Mouse (Mus musculus) adrenal gland, postnatal 25 days (tissue): ENCODE data around the gene Mrps23. TPM values are rescaled to one million over a fixed set of nuclear protein-coding genes. Genes with fewer than 3 reads are reported as not detected.
"Not testable (repeated sequence)": the region's sequence is repeated elsewhere in the genome, so short reads cannot be mapped to it uniquely, and the experiment has no call there.

Experiments
- DNase-seq: peaks from one replicate; pipeline ENCODE4 v3.0.0; 2021; ENCODE audit warnings: mixed read lengths
- total RNA-seq: library from RNA; stranded (reverse); gene quantifications from 2 replicates; pipeline ENCODE4 v1.2.3, GENCODE M21; 2021

Gene Mrps23
- total RNA-seq, 1 experiment from 2014 or later = 199 TPM

DNA sequence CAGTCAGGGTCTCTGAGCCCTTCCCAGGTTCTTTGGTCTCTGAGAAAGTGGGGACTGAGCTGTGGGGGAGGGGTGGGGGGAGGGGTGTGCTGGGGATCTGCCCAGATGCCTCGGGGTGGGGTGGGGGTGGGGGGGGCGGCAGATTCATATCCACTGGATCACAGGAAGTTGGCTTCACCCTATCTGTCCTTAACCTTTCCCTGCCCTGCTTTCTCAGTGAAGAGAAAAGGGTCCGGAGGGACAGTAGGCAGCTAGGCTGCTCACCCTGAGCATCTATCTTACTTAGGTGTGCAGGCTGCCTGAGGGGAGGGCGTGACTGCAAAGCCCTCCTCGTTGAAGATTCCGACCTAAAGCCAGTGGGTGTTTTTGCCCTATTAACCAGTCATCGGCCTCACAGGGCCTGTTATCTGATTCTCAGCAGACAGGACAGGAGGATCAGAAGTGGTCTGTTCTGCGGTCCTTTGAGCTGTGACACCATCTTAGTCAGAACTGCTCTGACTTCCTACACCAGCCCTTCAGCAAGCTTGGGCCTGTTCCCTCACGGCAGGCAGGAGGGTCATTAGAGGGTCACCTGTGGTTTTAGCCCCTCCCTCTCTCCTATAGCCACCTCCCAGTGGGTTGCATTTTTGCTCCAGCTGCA, 30.7 kb upstream of the Mrps23 start:
- DNase-seq = no peak

DNA sequence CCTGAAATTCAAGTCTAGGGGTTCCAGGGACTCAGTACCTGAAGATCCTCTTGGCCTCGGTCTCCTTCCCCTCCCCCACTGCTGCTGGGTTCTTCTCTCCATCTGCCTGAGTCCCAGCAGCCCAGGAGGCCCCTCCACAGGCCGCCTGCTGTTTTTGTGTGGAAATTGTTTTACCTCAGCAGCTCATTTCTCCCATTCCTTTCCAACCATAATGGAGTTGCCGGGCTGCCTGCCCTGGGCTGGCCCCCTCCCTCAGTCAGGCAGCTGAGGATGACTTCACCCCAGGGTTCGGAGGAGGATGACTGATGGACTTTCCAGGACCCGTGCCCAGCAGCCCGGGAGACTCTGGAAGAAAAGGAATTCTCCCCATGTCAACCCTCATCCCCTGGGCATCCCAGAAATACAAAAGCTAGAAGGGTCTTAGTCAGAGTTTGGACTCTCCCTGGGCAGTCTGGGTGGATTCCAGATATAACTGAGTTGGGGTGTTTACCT, 23.7 kb upstream of the Mrps23 start:
- DNase-seq = no peak

DNA sequence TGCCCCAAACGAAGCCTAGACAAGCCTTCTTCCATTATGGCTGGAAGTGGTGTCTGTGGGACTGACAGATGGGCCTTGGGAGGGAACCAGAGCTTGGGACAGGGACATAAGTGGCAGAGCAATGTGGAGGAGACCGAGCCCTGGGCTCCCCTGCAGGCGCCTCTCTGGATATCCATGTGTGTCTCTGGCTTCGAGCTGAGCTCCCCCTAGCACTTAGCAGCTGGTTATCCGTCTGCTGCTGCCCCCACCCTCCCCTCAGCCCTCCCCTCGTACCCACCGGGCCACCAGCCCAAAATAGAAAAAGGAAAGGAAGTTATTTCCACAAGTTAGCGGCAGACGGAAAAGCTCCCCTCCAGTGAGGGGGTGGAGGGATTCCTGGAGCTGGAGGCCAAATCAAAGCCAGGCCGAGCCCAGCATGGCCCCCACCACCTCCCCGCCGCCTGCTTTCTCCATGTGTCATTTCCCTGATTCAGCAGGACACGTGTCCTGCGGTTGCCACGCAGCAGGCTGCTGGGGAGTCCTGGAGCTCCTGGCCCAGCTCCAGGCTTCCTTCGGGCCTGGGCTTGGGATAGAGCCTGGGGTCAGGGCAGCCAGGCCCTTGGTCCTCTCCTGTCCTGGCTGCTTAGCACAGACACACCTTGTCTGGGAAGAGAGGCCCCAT, 23.1 kb upstream of the Mrps23 start:
- DNase-seq = peak; percentile 87

DNA sequence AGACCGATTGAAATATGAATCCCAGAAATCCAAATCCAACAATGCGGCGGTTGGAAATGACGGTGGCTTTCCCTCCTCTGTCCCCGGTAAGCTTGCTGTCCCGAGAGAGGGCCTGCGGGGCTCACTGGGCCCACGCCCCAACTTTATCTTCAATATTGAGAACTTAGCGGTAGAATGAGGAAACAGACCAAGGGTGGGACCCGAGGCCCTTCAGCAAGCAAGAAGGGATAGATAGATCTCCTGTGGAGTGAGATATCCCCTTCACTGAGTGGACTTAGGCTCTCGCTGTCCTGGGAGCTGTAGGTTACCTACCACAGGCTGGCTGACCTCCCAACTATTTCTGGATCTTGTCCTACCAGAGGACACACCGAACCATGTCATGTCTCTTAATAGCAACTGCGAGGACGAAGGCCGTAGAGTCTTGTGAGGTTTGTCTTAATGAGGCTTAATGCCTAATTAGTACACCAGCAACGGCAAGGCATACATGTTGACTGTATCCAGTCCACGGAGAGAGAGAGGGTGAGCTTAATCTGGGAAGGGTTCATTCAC, 19.5 kb upstream of the Mrps23 start:
- no peak for DNase-seq

DNA sequence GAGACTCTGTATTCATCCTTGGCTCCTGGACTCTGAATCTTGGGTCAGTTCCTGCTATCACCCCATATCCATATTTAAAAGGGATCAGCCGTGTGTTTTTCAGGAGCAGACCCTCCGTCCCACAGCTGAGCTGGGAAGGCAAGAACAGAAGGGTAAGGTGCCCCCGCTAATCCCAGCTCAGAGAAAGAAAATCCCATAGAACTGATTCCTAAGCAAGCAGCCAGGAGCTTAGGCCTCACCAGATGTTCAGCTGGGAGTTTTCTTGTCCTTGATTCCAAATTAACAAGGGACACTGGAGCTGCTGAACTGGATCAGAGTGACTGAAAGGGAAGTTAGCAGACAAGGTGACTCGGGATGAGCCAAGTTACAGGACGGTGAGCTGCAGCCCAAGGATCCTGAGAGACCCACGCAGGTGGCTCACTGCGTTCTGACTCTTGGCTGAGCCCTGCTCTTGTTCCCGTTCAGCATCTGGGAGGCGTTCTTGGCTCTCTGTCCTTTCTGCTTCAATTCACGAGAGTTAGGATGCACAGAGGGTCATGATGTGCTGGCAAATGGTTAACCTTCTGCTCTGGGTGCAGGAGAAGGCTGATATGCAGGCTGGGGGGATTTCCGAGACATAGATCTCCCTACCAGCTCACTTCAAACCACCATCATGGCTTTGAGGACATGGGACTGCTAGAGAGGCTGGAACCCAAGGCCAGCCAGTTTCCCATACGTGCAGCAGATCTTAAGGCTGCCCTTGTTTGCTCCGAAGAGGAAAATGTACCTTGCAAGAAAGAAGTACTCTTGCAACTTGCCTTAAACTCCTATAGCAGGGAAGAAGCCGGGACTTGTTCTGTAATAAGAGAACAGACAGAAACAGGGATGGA, 17.9 kb upstream of the Mrps23 start:
- DNase-seq = no peak

DNA sequence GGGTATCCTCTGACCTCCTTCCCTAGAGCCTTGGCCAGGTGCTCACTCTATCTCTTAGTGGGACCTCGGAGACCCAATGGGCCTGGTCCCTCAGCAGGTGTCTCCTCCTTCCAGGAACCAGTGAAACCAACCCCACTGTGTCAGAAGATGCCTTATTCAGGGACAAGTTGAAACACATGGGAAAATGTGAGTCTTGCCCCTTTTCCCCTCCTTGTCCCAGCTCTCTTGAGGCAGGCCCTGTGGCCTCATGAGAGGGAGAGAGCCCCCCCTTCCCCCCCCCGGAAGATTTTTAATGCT, 17.3 kb upstream of the Mrps23 start:
- DNase-seq = no peak

DNA sequence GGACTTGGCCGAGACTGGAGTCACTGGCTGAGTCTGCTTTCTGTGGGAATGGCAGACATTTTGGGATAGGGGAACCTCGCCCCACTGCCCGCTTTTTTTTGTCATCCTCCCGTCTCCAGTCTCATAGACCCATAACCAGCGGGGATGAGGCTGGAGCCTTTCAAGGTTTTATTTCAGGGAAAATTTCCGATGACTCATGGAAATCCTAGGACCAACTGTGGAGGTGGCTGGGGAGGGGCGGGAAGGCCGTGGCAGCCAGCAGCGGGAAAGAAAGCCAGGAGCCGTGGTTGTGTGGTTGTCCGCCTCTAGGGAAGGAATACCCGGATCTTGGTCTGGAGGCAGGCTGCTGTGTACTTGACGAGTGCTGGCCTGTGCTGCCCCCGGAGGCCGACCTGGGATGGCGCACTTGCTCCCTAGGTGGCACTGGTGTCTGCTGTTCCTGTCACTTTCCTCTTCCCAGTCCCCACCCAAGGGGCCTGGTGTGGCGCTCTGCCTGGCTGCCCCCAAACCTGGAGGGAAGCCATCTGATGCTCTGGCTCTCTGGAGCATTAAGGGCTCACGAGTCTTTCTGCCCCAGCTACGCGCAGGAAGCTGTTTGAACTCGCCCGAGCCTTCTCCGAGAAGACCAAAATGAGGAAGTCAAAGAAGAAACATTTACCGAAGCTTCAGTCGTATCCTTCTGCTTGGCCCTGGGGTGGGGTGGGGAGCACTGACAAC, 16.6 kb upstream of the Mrps23 start:
- peak; percentile 82 for DNase-seq

DNA sequence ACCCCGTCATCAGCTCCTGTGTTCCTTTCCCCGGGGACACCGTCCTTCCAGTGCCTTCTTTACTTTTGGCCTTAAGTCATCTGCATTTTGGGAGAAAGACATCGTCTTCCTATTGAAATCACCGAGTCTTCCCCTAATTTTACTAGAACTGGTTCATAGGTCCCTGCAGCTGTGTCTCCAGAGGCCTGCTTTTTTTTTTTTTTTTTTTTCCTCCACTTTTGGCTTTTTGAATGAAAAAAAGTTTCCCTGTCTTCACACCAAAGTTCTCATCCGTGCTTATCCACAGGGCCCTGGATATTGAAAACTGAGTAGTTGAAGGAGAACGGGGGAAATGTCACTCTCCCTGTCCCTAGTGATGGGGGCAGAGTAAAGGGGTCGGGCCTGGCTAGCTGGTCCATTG, 16.0 kb upstream of the Mrps23 start:
- DNase-seq = no peak

DNA sequence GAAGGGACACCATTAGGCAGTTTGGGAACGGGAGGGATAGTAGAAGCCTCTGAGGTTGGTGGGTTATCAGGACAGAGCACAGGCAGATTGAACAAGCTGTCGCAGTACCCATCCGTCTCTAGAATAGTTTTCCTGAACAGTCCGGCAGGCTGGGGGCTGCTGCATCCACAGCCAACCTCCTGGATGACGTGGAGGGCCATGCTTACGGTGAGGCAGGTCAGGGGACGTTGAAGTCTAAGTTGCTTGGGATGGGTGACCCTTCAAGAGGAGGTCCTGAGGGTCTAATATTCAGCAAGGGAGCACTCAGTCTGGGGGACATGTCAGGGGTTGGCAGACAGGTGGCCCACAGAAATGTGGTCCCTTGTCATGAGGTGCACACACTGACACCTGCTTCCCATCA, 15.6 kb upstream of the Mrps23 start:
- DNase-seq = no peak

DNA sequence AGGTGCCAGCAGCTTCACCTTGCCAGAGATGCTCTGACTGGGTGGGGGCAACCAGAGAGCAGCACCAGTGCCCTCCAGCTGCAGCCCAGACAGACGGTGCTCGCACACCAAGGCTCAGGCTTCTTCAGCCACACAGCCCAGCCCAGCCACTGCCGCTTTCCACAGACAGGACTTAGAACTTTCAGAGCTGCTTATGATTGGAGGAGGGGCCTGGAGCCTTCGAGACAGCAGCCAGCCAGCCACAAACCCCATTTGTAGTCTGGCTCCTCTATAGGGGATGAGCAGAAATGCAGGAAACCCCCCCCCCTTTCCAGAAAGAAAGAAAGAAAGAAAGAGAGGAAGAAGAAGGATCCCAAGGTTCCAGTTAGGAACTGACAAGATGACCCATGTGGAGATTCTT, 11.6 kb upstream of the Mrps23 start:
- no peak for DNase-seq

DNA sequence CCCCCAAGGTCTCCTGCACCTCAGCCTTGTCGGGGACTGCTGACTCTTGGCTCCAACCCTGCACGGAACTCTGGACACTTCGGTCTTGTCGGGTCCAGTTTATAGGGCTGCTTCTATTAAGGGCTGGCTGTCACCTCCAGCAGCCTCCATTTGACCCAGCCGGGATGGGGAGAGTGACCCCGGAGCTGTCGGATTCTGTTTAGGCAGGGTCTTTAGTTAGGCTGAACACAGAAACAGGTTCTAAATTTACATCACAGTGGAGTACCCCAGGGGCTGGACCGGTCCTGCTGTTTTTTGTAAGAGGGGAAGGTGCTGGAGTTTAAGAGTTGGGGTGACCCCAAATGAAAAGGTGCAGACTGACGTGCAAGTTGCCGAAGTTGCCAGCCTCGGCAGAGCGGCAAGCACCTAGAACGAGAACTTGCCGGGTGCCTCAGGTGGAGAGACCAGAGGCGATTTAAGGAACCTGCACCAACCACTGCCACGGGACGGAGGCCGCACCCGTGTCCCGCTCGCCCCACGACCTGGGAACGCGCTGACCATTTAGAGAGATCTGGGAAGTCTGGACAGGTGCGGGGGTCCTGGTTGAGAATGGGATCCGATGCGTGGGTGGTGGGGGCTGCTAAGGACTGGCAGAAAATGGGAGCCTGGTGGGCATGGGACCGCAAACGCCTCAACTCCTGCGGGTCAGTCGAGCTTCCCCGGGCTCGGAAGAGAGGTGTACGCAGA, 10.9 kb upstream of the Mrps23 start:
- no peak for DNase-seq

DNA sequence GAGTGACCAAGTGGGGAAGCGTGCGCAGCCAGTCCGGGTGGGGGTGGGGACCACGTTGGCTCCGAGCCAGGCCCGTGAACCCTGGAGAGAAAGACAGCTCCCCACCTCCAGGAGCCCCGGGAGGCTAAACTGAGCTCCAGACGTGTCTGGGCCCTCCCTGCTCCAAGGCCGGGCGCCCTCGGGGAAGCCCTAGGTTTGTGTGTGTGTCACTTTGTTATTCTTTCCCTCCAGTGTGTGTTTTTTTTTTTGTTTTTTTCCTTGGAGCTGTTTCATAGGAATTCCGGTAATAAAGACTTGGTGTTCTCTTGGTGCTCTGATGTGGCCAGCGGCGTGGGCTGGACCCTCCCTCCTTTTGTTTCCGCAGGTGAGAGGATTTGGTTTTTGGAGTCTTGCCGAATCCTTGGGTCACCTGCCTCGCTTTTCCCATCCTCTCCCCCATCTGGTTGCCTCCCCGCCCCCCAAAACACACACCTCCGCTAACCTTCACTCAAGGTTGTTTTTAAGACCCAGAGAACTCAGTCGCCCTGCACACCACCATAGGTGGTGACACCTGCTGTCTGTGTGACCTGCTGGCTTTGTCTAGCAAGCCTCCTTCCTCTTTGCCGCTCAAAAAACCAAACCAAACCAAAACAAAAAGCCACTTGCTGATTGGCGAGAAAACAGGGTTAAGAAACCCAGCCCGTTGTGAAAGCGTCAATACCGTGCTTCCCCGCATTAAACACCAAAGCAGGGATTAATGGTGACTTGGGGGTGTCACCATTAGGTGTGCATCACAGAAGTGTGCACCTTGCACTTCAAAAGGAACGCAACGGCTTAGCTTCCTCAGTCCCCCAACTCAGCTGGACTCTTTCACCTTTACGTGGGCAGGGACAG, 10.1 kb upstream of the Mrps23 start:
- DNase-seq = peak; percentile 51

DNA sequence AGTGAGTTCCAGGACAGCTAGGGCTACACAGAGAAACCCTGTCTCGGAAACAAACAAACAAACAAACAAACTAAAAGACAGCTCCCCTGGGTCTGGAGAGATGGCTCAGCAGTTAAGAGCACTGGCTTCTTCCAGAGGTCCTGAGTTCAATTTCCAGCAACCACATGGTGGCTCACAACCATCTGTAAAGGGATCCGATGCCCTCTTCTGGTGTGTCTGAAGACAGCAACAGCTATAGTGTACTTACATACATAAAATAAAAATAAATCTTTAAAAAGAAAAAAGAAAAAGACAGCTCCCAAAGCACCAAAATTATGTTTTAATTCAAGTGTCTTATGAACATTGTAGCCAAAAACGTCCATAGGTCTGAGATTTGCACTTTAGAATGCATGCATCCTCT, 8.5 kb upstream of the Mrps23 start:
- DNase-seq = not testable (repeated sequence)

DNA sequence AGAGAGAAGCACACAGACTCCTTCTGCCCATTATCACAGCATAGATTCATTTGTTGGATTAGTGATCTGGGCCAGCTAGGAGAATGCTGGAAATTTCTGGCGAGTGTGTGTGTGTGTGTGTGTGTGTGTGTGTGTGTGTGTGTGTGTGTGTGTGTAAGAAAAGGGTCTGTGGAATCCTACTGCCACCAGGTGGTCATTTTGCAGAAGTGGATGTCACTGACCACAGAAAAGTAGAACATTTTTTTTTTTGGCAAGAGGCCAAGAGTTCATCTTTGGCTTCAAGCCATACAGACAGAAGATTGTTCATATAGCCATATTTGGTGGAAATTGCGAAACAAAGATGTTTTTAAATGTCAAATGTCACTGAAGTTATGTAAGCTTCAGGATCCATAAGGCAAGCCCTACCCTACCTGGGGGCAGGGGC, 7.0 kb upstream of the Mrps23 start:
- DNase-seq = peak; percentile 43

DNA sequence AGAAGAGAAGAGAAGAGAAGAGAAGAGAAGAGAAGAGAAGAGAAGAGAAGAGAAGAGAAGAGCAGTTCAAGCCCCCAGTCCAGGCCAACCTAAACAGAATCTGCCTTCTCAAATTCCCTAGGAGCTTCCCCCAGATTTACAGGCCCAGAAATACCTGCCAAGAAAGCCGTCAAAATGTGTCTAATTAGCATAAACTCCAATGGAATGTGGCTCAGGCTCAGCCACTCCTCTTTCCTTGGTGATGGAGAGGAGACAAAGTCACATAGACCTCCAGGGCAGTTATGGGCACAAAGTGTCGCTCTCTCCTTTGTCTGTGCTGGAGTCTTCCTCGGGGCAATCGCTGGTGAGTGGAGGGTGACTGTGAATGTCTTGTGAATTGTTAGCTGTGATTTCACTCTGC, 6.0 kb upstream of the Mrps23 start:
- no peak for DNase-seq

DNA sequence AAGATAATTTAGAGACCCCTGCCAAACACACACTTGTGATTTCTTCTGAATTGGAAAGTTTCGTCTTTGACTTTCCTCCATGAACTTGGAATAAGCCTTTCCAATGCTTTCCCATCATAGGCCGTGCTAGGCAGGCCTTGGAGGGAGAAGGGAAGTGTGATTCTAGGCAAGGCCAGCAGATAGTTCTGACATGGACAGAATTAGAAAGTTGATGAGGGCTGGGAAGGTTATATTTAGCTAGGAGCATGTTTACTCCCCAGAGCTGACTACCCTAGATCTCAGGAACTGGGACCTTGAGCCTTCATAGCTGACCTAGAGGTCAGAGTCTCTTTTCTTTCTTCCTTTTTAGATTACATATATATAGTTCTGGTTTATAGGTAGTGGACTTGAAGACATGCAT, 3.0 kb upstream of the Mrps23 start:
- DNase-seq = no peak

DNA sequence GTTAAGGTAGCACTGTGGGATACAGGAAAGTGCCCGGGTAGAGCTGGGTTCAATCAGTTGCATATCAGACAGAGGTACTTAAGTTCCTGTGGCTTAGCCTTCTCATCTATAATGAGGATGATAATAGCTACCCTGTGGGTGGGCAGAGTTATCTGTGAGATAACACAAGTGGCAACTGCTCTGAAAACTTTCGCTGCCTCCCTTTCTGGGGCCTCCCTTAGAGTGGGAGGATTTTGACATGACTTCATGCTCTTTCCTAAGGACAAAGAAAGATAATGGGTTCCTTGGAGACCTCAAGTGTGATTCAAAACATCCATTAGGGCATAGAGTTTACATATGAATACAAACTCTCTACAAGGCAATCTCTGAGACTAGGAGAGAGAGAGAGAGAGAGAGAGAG, 2.1 kb upstream of the Mrps23 start:
- no peak for DNase-seq

DNA sequence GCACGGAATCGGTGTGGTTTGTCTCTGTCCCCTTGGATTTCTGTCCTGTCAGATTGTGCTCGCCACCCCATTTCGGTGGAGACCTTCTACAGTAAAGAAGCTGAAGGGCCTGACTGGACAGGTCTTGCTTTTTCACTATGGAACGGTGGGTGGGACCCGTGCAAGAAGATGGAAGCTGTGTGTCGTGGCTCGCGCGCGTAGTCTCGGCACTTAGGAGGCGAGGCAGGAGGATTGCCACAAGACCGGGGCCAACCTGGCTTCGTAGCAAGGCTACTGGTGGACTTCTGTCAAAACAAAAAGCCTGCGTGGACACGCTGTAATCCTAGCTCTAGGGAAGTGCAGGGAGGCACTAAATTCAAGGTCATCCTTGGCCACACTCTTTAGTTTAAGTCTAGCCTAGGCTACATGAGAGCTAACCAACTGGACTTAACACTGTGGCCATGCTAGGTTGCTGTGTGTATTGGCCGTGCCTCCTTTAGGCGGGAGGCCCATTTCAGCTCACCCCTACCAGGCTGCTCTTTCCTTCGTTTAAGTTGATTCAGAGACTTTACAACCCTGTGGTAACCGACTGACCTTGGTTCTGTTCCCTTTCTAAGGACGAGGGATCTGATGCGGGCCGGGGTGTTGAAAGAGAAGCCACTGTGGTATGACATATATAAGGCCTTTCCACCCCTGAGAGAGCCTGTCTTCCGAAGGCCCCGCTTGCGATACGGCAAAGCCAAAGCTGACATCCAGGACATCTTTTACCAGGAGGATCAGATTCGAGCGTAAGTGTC, 593 bp downstream of the Mrps23 start:
- no peak for DNase-seq

DNA sequence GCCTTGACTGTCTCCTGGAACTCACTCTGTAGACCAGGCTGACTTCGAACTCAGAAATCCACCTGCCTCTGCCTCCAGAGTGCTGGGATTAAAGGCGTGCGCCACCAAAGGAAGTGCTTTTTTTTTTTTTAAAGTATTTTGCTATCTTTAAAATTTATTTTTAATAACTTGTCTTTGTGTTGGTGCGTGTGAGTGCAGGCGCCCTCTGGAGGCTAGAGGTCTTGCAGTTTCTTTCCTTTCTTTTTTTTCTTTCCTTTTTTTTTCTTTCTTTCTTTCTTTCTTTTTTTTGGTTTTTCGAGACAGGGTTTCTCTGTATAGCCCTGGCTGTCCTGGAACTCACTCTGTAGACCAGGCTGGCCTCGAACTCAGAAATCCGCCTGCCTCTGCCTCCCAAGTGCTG, 2.4 kb downstream of the Mrps23 start:
- not testable (repeated sequence) for DNase-seq

DNA sequence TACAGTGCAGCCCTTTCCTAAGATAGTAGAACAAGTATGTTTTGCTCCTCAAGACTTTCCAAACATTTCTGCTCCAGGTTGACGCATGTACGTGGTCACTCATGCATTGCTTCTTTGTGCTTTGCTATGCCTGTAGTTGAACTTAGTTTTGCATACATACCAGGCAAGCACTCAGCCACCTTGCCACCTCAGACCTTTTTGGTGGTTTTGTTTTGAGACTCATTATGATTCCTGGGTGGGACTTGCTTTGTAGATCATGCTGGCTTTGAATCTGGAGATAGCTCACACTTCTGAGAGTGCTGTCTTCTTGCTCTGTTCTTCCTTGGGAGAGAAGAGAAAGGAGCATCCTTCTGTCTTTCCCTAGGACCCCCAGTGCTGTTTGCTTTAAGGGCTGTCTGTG, 3.5 kb downstream of the Mrps23 start:
- no peak for DNase-seq
